Mouse (Mus musculus): ENCODE results near the gene Igfals.

The Igfals gene

DNA sequence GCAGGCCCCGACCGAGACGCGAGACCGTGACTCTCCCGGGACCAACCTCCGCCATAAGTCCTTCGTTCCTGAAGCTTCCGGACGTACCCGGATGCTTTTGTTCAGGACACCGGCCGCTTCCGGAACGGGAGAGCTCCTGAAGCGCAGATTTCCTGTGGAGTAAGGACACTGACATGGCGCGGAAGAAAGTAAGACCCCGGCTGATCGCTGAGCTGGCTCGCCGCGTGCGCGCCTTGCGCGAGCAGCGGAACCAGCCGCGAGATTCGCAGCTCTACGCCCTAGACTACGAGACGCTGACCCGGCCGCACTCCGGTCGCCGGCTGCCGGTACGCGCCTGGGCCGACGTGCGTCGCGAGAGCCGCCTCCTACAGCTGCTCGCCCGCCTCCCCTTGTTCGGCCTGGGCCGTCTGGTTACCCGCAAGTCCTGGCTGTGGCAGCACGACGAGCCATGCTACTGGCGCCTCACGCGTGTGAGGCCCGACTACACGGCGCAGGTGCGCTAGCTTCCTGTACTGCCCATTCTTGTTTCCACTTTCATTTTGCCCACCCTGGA, 29.3 kb downstream of the Igfals start, which contains the start of the genes Eme2 and Mrps34:
Gene Eme2 (minus strand): TSS at position 93 of the 553 bp plus-strand sequence.
Gene Mrps34 (plus strand): TSS at position 122 of the 553 bp plus-strand sequence.
- DNase-seq: peak; percentile 89 to 90

DNA sequence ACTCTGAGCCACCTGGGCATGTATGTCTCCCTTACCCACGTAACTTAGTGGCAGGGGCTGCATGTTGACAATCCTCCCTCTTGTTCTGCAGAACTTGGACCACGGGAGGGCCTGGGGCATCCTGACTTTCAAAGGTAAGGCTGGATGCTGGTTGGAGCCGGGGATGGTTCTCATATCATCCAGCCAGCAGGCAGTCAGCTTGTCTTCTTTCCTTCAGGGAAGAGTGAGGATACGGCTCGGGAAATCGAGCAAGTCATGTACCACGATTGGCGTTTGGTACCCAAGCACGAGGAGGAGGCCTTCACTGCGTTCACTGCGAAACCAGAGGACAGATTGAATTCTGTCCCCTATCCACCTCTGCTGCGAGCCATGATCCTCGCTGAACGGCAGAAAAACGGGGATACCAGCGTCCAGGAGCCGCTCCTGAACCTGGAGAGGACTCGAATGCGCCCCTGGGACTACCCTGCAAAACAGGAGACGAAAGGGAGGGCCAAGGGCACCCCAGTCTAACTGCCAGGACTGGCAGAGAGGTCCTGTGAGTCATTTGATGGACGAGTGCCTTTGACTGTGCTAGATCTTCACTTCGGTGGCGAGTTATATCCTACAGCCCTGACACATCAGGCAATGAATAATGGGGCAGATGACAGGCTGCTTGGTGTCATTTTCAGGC, 29.9 kb downstream of the Igfals start:
- peak; percentile 37 to 48 for DNase-seq

DNA sequence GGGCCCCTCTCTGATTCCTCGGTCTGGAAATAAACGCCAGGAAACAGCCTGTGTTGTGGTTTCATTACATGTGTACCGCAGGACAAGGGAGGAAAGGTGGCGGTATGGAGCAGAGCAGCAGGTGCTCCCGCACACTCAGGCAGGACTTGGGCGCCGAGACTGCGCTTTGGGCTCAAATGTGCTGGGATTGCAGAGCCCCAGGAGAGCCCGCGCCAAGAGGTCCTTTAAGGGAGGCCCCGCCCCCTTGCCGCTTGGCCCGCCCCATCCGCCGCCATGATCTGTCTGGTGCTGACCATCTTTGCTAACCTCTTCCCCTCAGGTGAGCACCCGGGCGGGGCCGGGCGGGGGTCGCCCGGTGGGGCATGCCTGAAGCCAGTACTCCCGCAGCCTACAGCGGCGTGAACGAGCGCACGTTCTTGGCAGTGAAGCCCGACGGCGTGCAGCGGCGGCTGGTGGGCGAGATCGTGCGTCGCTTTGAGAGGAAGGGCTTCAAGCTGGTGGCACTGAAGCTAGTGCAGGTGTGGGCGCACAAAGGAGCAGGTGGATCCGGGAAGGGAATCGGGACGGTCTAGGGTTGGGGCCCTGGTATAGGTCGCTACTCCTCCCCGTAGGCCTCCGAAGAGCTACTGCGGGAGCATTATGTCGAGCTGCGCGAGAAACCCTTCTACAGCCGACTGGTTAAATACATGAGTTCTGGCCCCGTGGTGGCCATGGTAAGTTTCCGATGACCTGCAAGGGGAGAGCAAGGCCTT, 30.6 kb downstream of the Igfals start, which contains the start of gene Nme3:
Gene Nme3 (plus strand): TSS at position 260 of the 752 bp plus-strand sequence.
- peak; percentile 85 to 89 for DNase-seq

DNA sequence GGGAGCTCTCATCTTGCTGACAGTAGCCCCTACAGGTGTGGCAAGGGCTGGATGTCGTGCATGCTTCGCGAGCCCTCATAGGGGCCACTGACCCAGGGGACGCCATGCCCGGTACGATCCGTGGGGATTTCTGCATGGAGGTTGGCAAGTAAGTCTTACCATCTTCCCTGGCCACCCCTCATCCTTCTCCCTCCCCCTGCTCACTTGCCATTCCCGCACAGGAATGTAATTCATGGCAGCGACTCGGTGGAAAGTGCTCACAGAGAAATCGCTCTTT, 31.1 kb downstream of the Igfals start:
- DNase-seq: peak in 1 of 2 experiments; percentile 48

DNA sequence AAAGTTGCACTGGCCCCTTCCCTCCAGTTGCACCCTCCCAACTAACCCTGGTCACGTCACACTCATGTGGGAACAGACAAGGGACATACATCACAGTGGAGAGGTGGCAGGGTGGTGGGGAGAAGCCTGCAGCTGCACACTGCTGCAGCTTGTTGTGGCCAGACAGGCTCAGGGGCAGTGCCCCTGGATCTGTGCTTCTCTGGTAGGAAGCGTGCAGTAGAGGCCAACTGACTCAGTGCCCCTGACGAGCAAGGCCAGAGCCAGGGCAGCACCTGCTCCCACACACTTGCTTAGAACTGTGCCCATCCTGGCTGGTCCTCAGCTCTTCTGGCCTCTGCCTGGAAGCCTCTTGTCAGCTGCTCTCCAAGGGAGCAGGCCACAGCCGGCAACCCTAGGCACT, 31.8 kb downstream of the Igfals start:
- no peak for DNase-seq

DNA sequence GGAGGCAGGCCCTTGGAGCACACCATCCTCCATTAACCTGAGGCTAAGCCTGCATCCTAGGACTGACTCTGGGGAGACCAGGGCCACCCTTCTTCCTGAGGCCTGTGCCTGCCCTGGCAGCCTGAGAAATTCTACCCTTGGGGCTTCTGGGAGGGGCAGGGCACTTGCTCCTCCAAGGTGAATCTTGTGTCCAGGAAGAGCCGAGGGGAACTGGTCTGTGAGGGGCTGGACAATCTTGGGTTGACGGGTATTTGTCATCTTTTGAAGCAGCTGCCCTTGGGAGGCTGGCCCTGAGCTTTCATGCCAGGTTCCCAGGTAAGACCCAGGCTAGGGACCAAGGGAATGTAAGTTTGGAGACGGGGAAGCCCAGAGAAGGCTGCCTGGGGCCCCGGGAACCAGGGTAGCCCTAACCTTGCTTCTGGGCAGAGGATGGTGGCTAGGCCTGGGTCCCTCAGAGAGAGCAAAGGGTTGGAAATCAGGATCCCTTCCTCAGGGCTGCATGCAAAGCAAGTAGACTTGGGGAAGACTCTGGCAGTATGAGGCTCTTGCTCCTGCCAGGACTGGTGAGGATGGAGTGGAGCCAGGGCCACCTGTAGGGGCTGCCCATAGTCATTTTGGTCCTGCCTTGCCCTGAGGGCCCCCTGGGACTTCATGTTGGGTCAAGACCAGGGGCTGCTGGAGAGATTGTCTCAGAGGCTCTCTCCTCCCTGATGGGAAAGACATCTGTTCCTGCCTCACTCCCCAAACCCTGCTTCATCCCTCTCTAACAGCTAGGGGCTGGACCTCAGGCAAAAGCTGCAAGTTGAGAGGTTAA, 32.5 kb downstream of the Igfals start:
- DNase-seq: peak in 1 of 2 experiments; percentile 57

DNA sequence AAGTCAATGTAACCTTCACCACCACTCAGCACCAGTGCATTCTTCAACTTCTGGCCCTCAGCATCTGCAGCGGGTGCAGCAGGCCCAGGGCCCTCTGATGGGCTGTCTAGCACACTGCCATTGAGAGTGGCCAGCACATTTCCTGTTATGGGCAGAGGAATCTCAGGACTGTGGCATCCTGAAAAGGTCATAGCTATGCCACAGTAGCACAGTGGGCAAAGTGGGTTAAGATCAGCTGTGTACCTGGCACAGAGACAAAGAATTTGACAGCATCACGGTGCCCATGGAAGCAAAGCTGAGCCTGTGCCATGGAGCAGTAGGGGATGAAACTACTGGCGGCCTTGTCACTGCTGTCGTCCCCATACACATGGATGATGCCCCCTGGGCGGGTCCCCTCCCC, 33.4 kb downstream of the Igfals start:
- no peak for DNase-seq

DNA sequence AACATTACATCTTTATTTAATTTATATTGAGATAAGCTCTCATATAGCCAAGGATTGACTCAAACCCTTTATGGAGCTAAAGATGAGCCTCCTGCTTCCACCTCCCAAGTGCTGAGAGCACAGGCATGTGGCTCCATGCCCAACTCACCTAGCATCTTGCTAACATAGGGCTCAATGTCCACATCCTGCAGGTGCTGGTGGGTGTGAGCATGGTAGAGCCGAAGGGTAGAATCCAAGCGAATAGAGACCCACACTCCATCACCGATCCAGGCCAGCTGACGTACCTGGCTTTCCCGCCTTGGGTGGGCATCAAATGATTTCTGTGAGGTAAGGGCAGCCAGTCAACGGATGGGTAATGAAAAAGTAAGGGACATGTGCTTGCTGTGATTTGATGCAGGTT, 34.2 kb downstream of the Igfals start:
- no peak for DNase-seq

DNA sequence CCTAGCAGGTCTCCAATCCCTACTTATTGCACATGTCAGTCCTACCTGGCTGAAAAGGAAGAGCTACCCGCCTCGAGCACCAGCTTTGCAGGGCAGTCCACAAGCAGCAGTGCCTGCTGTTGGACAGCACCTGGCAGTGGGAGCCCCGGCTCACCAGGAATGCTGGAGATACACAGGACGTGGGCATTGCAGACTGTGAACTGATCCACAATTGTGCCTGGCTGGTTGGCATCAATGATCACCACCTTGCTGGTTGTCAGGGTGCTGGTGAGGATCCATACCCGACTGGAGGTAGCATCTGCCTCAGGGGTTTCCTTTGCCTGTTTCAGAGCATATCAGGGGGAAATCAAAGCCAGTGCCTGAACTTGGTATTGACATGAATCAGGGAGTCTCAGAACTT, 36.3 kb downstream of the Igfals start:
- no peak for DNase-seq

DNA sequence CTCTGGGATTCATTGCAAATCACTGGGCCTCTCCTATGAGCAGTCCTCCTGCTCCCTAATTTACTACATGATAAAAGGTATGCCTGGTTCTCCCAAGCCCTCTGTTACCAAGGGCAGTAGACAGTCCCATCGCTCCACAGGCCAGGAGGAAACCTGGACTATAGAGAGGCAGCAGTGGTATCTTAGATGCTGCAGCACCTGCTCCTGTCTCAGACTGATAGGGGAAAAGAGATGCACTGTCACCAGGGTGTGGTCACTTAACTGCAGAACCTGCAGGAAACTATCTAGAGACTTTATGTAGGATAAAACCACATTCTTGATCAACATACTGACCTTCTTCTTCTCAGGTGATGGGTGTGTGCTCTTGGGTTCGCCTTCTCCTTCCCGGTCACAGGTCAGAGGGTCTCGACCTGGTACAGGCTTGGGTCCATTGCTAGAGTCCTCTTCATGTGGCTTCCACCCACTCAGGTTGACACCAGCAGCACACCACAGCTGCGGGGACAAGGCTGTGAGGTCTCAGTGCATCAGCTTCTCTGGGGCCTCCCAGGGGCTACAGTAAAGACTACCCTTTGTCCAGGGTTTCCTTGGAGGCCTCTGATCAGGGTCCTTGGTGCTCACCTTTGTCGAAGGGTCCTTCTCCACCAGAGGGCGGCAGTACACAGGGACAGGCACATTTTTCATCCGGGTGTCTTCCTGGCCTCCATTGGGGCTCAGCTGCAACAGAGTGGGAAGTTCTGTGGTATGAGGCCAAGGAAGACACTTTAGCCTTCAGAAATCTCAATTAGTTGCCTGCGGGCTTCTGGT, 37.1 kb downstream of the Igfals start:
- peak; percentile 64 to 72 for DNase-seq

DNA sequence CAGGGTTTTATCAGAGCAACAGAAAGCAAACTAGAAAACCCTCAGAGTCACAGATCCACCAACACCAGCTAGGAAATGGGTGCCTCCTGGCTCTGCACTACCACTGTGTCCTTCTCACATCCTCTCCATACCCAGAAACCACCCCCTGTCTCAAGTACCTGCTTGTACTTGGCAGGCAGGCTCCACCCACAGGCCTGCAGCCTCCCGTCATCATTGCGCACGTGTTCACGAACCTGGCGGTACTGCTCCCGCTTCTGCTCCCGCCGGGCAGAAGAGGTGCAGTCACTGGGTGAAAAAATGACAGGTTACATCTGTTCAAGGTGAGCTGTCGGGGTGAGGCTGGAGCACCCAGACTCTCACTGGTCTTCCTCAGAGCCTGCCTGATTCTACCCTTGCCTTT, 38.0 kb downstream of the Igfals start:
- no peak for DNase-seq

DNA sequence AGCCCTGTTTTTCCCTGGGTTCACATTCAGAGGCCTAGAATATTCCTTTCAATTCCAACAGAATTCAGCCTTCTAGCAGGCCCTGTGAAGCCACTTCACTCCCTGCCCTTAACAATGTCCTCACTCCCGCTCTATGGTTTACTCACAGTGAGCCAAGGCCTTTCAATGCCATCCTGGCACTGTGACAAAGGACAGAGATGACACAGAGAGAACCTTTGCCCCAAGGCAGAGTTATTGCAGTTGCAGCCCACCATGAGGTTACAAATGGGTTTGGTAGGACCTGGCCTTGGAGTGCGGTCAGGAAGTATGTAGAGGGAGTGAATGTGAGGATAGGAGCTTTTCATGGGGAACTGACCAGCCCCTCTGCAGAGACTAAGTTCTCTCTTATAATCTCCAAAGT, 41.8 kb downstream of the Igfals start:
- no peak for DNase-seq

DNA sequence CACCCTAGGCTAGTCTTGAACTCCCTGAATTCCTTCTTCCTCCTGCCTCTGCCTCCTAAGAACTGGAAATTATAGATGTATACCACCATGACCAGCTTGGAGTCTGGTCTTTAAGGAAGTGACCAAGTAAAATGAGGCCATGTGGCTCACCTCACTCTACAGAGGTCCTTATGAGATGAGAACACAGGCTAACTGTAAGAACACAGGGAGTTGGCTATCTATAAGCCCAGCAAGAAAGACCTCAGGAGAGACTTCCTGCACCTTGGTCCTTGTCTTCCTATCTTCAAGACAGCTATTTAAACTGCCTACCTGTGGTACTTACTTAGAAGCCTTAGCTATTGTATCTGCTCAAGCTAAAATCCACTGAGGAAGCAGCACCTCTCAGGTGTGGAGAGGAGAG, 48.2 kb downstream of the Igfals start:
- no peak for DNase-seq

DNA sequence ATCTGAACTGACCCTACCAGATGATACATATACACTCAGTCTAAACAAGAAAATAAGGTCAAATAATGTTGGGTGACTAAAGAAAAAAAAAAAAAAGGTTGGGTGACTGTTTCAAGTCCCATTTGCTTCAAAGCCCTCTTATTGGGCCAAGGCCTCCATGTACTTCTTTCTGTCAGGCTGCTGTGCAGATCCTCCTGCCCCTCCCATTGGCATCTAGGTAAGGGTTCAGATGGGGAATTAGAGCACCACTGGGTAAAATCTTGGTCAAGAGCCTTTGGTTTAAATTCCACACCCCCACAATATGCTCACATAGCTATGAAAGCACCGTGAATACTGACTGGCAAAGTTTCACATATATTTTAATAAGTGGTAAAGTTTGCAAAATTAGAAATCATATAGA, 57.4 kb downstream of the Igfals start:
- no peak for DNase-seq

DNA sequence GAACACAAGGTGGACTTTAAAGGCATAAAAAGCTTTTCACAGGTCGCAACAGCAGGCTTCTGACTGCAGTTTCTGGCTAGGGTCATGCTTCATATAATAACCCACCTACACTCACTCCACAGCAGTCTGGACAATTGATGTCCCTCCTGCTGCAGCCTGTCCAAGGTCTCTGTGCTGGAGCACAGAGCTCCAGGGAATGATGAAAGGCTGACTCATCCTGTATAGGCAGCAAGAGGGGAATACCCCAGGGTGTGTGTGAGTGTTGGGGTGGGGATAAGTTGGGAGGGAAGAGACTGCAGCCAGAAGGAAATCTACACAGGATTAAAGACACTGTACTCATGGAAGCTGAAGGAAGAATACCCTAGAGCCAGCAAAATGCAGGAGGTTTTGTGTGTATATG, 63.7 kb downstream of the Igfals start:
- no peak for DNase-seq

All from cerebellum, postnatal 10 days (tissue).